Mouse (Mus musculus): ENCODE data around the gene Icosl. TPM values are rescaled to one million over a fixed set of nuclear protein-coding genes. Genes with fewer than 3 reads are reported as not detected.

Icosl gene
- polyA plus RNA-seq, 1 experiment: 0.01 TPM

- no peak for TF ChIP-seq GATA1 (IDR thresholded peaks at IDR 0.05; ENCODE audit: low read length)
- no peak for TF ChIP-seq TAL1 (IDR thresholded peaks at IDR 0.05; ENCODE audit: low read length)
- no peaks in the 10 kb centered on the region for H3K4me1 ChIP-seq (ENCODE audit: control insufficient read depth)
These were observed 58.2 kb downstream of the Icosl start for GRCm38 (mm10) chr10:78127046-78127870.

DNA sequence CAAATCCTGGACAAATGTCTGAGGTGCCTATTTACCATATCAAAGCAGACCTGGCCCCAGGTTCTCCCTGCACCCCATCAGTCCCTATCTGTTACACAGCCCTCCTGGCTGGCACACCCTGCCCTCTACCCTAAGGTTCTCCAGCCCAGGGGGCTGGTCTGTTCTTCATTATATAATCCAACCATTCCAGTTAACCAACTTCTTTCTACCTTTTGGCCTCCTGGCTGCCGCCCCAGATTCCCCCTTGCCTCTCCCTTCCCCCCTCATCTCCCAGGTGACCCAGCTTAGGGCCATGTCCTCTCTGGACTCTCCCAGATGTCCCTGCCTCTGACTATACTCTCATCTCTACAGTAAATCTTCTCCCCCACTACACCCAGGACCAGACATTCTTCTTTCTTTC lies 58.8 kb downstream of the Icosl start:
- Histone ChIP-seq H3K9me3 (ENCODE audit: control insufficient read depth, low read length) (no peaks in the 10 kb centered on the region), H3K27me3 (ENCODE audit: control insufficient read depth) (no peaks in the 10 kb centered on the region), H3K4me3 (replicated peaks) (no peak overlapping the region), H3K36me3 (ENCODE audit: control insufficient read depth) (no peaks in the 10 kb centered on the region), H3K4me1 (ENCODE audit: control insufficient read depth) (no peaks in the 10 kb centered on the region)
- TF ChIP-seq GATA1 (IDR thresholded peaks at IDR 0.05; ENCODE audit: low read length): no peak
- no peak for TF ChIP-seq TAL1 (IDR thresholded peaks at IDR 0.05; ENCODE audit: low read length)

More at GRCm38 (mm10) chr10:78127046-78127870, 58.2 kb downstream of the Icosl start:
- Histone ChIP-seq H3K4me3 (replicated peaks) (no peak overlapping the region), H3K9me3 (ENCODE audit: control insufficient read depth, low read length) (no peaks in the 10 kb centered on the region), H3K27me3 (ENCODE audit: control insufficient read depth) (no peaks in the 10 kb centered on the region), H3K36me3 (ENCODE audit: control insufficient read depth) (no peaks in the 10 kb centered on the region)

GRCm38 (mm10) chr10:78128647-78129046 lies 59.5 kb downstream of the Icosl start:
- H3K27me3 ChIP-seq (ENCODE audit: control insufficient read depth): no peaks in the 10 kb centered on the region
- H3K4me1 ChIP-seq (ENCODE audit: control insufficient read depth): no peaks in the 10 kb centered on the region
- no peak for TF ChIP-seq GATA1 (IDR thresholded peaks at IDR 0.05; ENCODE audit: low read length)
- no peak for TF ChIP-seq TAL1 (IDR thresholded peaks at IDR 0.05; ENCODE audit: low read length)
- no peak overlapping the region for H3K4me3 ChIP-seq (replicated peaks)
- H3K36me3 ChIP-seq (ENCODE audit: control insufficient read depth): no peaks in the 10 kb centered on the region
- H3K9me3 ChIP-seq (ENCODE audit: control insufficient read depth, low read length): no peaks in the 10 kb centered on the region

- Histone ChIP-seq H3K4me1 (ENCODE audit: control insufficient read depth) (no peaks in the 10 kb centered on the region; the same call in 1 of the 2 replicates), H3K36me3 (ENCODE audit: control insufficient read depth) (no peaks in the 10 kb centered on the region), H3K9me3 (ENCODE audit: control insufficient read depth, low read length) (no peaks in the 10 kb centered on the region), H3K4me3 (replicated peaks) (no peak overlapping the region), H3K27me3 (ENCODE audit: control insufficient read depth) (no peaks in the 10 kb centered on the region)
- TF ChIP-seq TAL1 (IDR thresholded peaks at IDR 0.05; ENCODE audit: low read length) (no peak), GATA1 (IDR thresholded peaks at IDR 0.05; ENCODE audit: low read length) (no peak)
These were observed 60.3 kb downstream of the Icosl start for GRCm38 (mm10) chr10:78129423-78129822.

DNA sequence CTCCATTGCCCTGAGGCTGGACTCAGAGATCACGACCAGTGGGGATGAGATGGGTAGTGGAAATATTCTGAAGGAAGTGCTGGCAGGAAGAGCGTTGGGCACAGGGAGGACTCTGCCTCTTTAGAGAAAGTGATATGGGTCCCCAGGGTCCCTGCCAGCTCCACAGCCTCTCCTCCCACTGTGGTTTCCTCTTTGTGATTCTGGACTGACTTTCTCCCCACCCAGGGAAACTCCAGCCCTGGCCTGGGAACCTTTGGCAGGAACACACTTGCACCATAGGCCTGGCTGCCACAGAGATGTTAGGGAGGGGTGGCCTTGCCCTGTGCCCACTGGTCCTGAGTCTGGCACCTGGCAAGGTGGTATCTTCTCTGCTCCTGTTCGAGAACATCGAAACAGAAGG lies 60.9 kb downstream of the Icosl start:
- no peak overlapping the region for H3K4me3 ChIP-seq (replicated peaks)

More for the DNA sequence above, 60.9 kb downstream of the Icosl start:
- TF ChIP-seq GATA1 (IDR thresholded peaks at IDR 0.05; ENCODE audit: low read length): no peak
- no peak for TF ChIP-seq TAL1 (IDR thresholded peaks at IDR 0.05; ENCODE audit: low read length)
- Histone ChIP-seq H3K9me3 (ENCODE audit: control insufficient read depth, low read length) (no peaks in the 10 kb centered on the region), H3K27me3 (ENCODE audit: control insufficient read depth) (no peaks in the 10 kb centered on the region), H3K4me1 (ENCODE audit: control insufficient read depth) (peaks cover 2% of the 10 kb centered on the region; the same call in 1 of the 2 replicates), H3K36me3 (ENCODE audit: control insufficient read depth) (no peaks in the 10 kb centered on the region)

Other genes starting within 250 kb of the Icosl start
- gene Krtap10-4, start 242.2 kb upstream of the Icosl start, polyA plus RNA-seq (2012): not detected in 2 replicates
- 0.04 TPM in 1 of 2 replicates, not detected in the other for gene Krtap10-10, start 233.4 kb upstream of the Icosl start, polyA plus RNA-seq (2012)
- gene Gm36176, start 222.5 kb upstream of the Icosl start, polyA plus RNA-seq (2012): not detected in 2 replicates
- not detected in 2 replicates for gene Gm10318, start 216.4 kb upstream of the Icosl start, polyA plus RNA-seq (2012)
- gene Gm3285, start 207.3 kb upstream of the Icosl start, polyA plus RNA-seq (2012): not detected in 2 replicates
- gene Lrrc3, start 166.8 kb upstream of the Icosl start, polyA plus RNA-seq (2012): 0.01 TPM in 1 of 2 replicates, not detected in the other
- 0.01 and 0.02 TPM in 2 replicates for gene Trpm2, start 98.7 kb upstream of the Icosl start, polyA plus RNA-seq (2012)
- gene 1810043G02Rik, start 90.8 kb upstream of the Icosl start, polyA plus RNA-seq (2012): 1.2 and 2.4 TPM in 2 replicates
- 21.8 and 26.2 TPM in 2 replicates for gene Pfkl, start 59.2 kb upstream of the Icosl start, polyA plus RNA-seq (2012)
- gene Dnmt3l, start 27.4 kb upstream of the Icosl start, polyA plus RNA-seq (2012): not detected in 2 replicates
- gene Aire, start 25.7 kb upstream of the Icosl start, polyA plus RNA-seq (2012): not detected in 2 replicates
- gene D10Jhu81e, start 100.5 kb downstream of the Icosl start, polyA plus RNA-seq (2012): 6.8 and 7.7 TPM in 2 replicates
- gene Pwp2, start 115.8 kb downstream of the Icosl start, polyA plus RNA-seq (2012): 0.26 and 0.38 TPM in 2 replicates
- 3.7 and 5.3 TPM in 2 replicates for gene Trappc10, start 175.3 kb downstream of the Icosl start, polyA plus RNA-seq (2012)

Data from erythroblast, embryonic 14.5 days (primary cell).